Mouse (Mus musculus) cerebellum, adult 2 months (tissue): ENCODE data around the gene Tbc1d13. TPM values are rescaled to one million over a fixed set of nuclear protein-coding genes. Genes with fewer than 3 reads are reported as not detected.
A peak's percentile ranks its signal among the peaks of the same experiment; 100 is the strongest.

Experiments
- DNase-seq, 2 experiments: peaks; one replicate each; pipeline ENCODE4 v3.0.0; 2021
- H3K27ac ChIP-seq: fragments of 200-500 bp; 2 replicates; pipeline ENCODE4 v1.5.1; 2012; ENCODE audit warnings: low read length, control low read depth, inconsistent platforms; ENCODE audit not compliant: insufficient read depth
- H3K27me3 ChIP-seq: fragments of 200-500 bp; 2 replicates; pipeline ENCODE4 v1.6.1; 2012; ENCODE audit warnings: inconsistent platforms, mild to moderate bottlenecking, low read length, moderate library complexity; ENCODE audit not compliant: control insufficient read depth, insufficient read depth
- H3K4me1 ChIP-seq: fragments of 200-500 bp; 2 replicates; pipeline ENCODE4 v1.6.1; 2011; ENCODE audit warnings: low read length; ENCODE audit not compliant: control insufficient read depth, insufficient read depth
- H3K4me3 ChIP-seq: fragments of 200-500 bp; replicated peaks from 2 replicates; pipeline ENCODE3; 2011; ENCODE audit warnings: mild to moderate bottlenecking, low read depth, low read length, control low read depth; ENCODE audit not compliant: insufficient read depth
- CTCF ChIP-seq: fragments of 200-500 bp; IDR thresholded peaks from 2 replicates; pipeline ENCODE4 v1.5.1; 2011; ENCODE audit warnings: low read depth, mild to moderate bottlenecking, control low read depth, low read length, moderate library complexity, borderline replicate concordance; ENCODE audit not compliant: insufficient read depth
- POLR2A ChIP-seq: fragments of 200-500 bp; IDR thresholded peaks from 2 replicates; pipeline ENCODE4 v1.6.1; 2011; ENCODE audit warnings: low read length, control low read depth, borderline replicate concordance; ENCODE audit not compliant: insufficient read depth
- WGBS: fragments of 180-500 bp; shearing (Covaris S2); methylation state at CpG from one replicate; pipeline ENCODE4 v1.1.7; 2018; 5-methylcytosine and 5-hydroxymethylcytosine counted together
- polyA plus RNA-seq: library from polyadenylated mRNA; depleted of rRNA; stranded (reverse); fragments of >200 nt; gene quantifications from 2 replicates; pipeline ENCODE4 v1.2.3, GENCODE M21; 2012; rRNA removed

Gene Tbc1d13
- polyA plus RNA-seq, result 57.7 and 58.2 TPM in 2 replicates

DNA sequence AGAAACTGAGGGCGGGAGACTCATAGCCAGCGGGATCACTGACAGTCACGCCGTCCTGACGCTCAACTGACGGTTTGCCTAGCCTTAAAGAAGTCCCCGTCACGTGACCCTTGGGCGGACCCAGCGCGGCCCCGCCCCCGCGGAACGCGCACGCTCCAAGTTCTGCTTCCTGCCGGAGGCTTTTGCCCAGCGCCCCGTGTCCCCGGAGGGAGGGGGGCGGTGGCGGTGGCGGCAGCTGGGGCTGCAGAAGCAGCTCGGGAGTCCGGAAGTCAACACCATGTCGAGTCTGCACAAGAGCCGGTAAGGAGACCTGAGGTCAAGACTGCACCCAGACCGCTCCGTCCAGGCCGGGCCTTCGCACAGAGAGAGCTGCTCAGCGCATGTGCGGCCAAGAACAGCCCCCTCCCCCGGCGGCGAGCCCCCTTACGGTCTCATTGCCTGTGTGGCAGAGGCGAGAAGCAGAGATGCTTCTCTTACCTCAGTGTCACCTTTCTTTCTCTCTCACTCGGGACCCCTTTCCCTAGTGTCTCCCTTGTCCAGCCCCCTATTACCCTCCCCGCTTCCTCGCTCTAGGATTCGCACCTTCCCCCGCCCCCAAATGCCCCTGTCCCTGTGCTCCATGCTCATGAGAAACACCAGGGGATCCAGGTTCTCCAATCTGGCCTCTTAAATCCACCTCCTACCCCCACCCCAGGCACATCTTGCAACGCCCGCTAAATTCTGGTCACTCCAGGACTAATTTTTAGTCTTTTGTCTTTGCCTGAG is at the start of gene Tbc1d13:
Gene Tbc1d13, plus strand, starts transcription at position 134 of the 765 bp plus-strand sequence.
- under 1% methylated on average over 46 of the region's 46 CpGs for WGBS
- Histone ChIP-seq H3K4me3 (peak within 1 kb of the TSS; percentile 65), H3K27me3 (no peaks in the 10 kb centered on the region), H3K27ac (peak within 1 kb of the TSS; percentile 33), H3K4me1 (peaks cover 3% of the 10 kb centered on the region; the same call in 1 of the 2 replicates)
- TF ChIP-seq POLR2A (peak; percentile 98), CTCF (no peak)
- DNase-seq, result peak; percentile 97

DNA sequence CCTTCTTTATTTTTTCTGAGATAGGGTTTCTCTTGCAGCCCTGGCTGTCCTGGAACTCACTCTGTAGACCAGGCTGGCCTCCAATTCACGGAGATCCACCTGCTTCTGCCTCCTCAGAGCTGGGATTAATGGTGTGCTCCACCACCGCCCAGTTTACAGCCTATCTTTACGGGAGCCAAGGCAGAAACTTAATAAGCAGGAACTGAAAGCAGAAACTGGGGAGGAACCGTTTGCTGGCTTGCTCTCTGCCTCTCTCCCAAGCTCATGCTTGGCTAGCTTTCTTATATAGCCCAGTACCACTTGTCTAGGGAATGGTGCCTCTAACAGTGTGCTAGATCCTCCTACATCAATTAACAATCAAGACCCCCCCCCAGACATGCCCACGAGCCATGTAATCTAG is 49.4 kb upstream of the Tbc1d13 start:
- Histone ChIP-seq H3K27ac (no peak overlapping the region), H3K27me3 (no peaks in the 10 kb centered on the region), H3K4me3 (no peak overlapping the region), H3K4me1 (peaks cover 8% of the 10 kb centered on the region)
- DNase-seq, result no peak
- TF ChIP-seq POLR2A, result no peak
- no peak for TF ChIP-seq CTCF
- 67% methylated on average over 5 of the region's 5 CpGs for WGBS

DNA sequence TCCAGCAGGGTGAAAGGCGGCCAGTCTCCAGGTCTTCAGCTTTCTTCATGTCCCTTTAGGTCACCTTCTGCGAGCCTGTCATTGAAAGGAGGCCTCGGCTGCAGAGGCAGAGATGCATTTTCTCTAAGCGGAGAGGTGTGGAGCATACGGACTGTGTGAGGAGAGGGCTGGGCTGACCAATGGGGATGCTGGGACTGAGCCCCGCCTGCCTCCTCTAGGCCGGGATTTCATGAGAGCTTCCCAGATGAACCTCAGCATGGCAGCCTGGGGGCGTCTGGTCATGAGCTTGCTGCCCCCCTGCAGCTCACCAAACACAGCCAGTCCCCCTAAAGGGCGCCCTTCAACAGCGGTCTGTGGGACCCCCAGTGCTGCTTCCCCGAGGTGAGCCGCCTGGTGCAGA is 48.9 kb upstream of the Tbc1d13 start:
- DNase-seq, result no peak
- H3K4me3 ChIP-seq, result no peak overlapping the region
- H3K27ac ChIP-seq, result no peak overlapping the region
- WGBS, result 20% methylated on average over 12 of the region's 12 CpGs
- H3K4me1 ChIP-seq, result peaks cover 8% of the 10 kb centered on the region
- TF ChIP-seq POLR2A (no peak), CTCF (no peak)
- no peaks in the 10 kb centered on the region for H3K27me3 ChIP-seq

DNA sequence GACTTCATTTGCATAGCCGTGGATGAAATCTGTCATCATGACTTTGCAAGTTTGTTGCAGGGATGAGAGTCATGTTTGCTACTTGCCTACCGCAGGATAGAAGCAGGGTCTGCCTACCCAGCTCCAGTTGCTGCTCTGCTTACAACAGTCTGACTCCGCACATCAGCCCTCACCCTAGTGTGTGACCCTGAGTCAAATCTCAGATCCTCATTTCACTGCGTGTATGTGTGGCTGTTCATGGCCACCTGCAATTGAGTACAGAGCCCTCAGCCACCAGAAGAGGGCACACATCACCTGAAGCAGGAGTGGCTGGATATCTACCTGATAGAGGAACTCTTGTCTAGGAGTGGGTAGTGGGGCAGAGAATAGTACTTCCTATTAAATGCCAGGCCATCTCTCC is 46.2 kb upstream of the Tbc1d13 start:
- Histone ChIP-seq H3K27me3 (no peaks in the 10 kb centered on the region), H3K27ac (no peak overlapping the region), H3K4me3 (no peak overlapping the region), H3K4me1 (peaks cover 7% of the 10 kb centered on the region)
- DNase-seq, result no peak
- no peak for TF ChIP-seq POLR2A
- no peak for TF ChIP-seq CTCF
- 86% methylated on average over 4 of the region's 4 CpGs for whole genome bisulfite sequencing

DNA sequence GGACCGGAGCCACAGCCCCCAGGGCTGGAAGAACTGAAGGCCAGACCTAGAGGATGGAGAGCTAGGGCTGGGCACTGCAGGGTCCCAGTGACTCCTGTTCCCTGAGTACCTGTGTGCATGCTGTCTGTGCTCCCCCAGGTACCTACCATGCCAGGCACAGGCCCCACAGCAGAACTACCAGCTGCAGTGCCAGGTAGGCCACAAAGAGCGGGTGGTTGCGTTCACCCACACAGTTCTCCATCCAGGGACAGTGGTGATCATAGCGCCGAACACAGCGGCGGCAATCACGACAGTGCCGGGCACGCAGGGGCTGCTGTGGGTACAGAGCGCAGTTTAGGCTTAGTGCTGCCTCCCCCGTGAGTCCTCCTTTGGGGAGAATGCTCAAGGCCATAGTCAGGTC is 42.0 kb upstream of the Tbc1d13 start:
- Histone ChIP-seq H3K4me1 (no peaks in the 10 kb centered on the region; the same call in 1 of the 2 replicates), H3K27me3 (no peaks in the 10 kb centered on the region), H3K27ac (no peak overlapping the region), H3K4me3 (no peak overlapping the region)
- no peak for TF ChIP-seq POLR2A
- no peak for DNase-seq
- 96% methylated on average over 12 of the region's 12 CpGs for WGBS

DNA sequence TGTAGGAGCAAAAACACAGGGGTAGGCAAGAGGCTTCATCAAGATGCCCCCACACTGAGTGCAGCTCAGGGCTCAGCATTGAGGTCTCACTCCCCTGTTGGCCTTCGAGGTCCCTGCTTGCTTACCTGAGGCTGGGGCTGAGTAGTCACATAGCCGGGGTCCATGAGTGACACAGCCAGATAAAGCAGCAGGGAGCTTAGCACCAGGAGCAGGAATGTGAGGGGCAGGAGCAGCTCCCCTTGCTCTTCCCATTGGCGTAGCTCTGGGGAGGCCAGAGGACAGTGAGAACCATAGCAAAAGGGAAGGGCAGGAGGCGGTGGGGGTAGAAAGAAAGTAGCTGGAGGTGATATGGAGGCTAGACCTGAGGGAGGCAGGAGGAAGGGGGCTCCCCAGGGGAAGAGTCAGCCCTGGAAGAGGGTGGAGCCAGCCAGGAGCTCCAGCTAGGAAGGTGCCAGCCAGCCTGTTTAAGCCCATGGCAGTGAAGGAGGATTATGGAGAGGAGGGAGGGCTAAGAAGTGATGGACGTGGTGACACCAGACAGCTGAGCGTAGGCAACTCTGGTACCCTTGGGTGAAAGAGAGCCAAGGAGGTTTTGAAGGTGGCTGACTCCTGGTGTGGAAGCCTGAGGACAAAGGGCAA is 41.1 kb upstream of the Tbc1d13 start:
- H3K27ac ChIP-seq, result no peak overlapping the region
- H3K4me3 ChIP-seq, result no peak overlapping the region
- no peak for DNase-seq
- TF ChIP-seq CTCF (no peak), POLR2A (no peak)
- no peaks in the 10 kb centered on the region; the same call in 1 of the 2 replicates for H3K4me1 ChIP-seq
- no peaks in the 10 kb centered on the region for H3K27me3 ChIP-seq
- 72% methylated on average over 6 of the region's 6 CpGs for WGBS

DNA sequence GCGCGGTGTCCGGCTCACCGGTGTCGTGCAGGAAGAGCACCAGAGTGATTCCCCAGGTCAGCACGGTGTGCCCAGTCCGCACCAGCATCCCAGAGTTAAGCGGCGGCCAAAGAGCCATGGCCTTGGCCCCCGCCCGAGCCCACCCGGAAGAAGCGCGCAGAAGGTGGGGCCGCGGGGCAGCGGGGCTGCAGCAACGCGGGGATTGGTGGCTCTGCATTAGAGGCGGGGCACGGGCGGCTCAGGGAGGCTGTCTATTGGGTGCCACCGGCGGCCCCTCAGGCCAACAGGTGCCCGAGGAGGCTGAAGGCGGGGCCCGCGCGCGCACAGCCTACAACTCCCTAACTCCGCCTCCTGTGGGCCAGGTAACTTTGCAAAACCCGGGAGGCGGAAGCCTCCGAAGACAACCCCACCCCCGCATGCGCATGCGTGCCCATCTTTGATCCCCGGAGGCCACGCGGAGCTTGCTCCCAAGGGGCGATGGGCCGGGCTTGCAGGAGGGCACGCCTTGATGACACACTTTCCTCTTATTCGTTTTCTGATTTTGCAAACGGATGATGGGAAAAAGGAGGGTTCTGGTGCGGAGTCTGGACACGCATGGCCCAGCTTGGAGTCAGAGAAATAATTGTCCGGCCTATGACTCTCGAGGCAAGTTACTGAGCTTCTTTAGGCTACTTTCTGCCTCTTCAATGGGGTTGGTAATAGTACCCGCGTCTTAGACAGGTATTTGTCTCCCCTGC is 39.9 kb upstream of the Tbc1d13 start, which contains the start of gene Zdhhc12:
Gene Zdhhc12, minus strand, starts transcription at position 178 of the 737 bp plus-strand sequence.
- H3K4me3 ChIP-seq, result peak within 1 kb of the TSS; percentile 60
- no peaks in the 10 kb centered on the region for H3K27me3 ChIP-seq
- H3K4me1 ChIP-seq, result no peaks in the 10 kb centered on the region; the same call in 1 of the 2 replicates
- DNase-seq, result peak; percentile 91 to 96
- TF ChIP-seq POLR2A, result peak; percentile 32; the same call in 1 of the 2 replicates
- TF ChIP-seq CTCF, result no peak
- WGBS, result under 1% methylated on average over 50 of the region's 51 CpGs
- no peak within 1 kb of the TSS for H3K27ac ChIP-seq

DNA sequence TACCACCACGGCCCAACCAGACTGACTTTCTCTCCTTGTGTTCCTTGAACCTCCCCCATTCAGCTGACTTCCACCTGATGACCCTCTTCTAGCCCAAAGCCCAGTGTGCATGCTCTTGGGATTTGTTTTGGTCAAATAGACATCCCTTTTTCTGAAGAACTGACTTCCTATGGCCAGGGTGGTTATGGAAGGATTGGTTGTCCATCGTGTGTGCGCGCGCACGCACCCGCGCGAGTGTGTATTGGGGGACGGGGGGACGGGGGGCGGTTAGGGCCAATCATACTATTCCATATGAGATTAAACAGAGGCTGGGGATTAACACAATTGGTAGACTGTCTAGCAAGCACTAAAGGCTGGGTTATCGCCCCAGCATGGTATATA is 39.3 kb upstream of the Tbc1d13 start:
- 4% methylated on average over 13 of the region's 13 CpGs for WGBS
- DNase-seq, result no peak
- H3K4me1 ChIP-seq, result no peaks in the 10 kb centered on the region; the same call in 1 of the 2 replicates
- H3K27me3 ChIP-seq, result no peaks in the 10 kb centered on the region
- peak overlapping the region; percentile 60 for H3K4me3 ChIP-seq
- no peak for TF ChIP-seq CTCF
- no peak for TF ChIP-seq POLR2A
- H3K27ac ChIP-seq, result no peak overlapping the region
